Mouse (Mus musculus) olfactory bulb, adult 2 months (tissue): ENCODE results near the gene B3gntl1.

Experiments
- CTCF ChIP-seq: fragments of 200-500 bp; IDR thresholded peaks from 2 replicates; pipeline ENCODE4 v1.5.1; 2012; ENCODE audit warnings: low read depth, mild to moderate bottlenecking, low read length, moderate library complexity; ENCODE audit not compliant: insufficient read depth
- POLR2A ChIP-seq: fragments of 200-500 bp; IDR thresholded peaks from 2 replicates; pipeline ENCODE4 v1.6.1; 2012; ENCODE audit warnings: mild to moderate bottlenecking, low read depth, low read length, moderate library complexity; ENCODE audit not compliant: insufficient read depth

- no peak for TF ChIP-seq POLR2A
- no peak for TF ChIP-seq CTCF
Measured at GRCm38 (mm10) chr11:121650668-121651067, 22.3 kb downstream of the B3gntl1 start.
